Mouse (Mus musculus) ovary, adult 10 weeks (tissue): ENCODE measurements around the gene Hbb-bs. TPM values are rescaled to one million over a fixed set of nuclear protein-coding genes. Genes with fewer than 3 reads are reported as not detected.

Experiments
- polyA plus RNA-seq: library from polyadenylated mRNA; stranded (reverse); fragments of 350-450 nt; fragmentation: Illumina TruSeq; extraction: RNeasy Lipid Tissue Mini Kit (QIAGEN cat#74804); gene quantifications from one replicate; pipeline ENCODE4 v1.2.3, GENCODE M21; 2014

Gene Hbb-bs
- polyA plus RNA-seq = 54.8 TPM

GRCm38 (mm10) chr7:103827808-103828207, at the start of gene Hbb-bs:
Hbb-bs (minus strand) TSS chr7:103828096.

GRCm38 (mm10) chr7:103853090-103853489, 25.2 kb upstream of the Hbb-bs start, which contains the start of gene Hbb-y:
Hbb-y (minus strand) TSS chr7:103853216.

GRCm38 (mm10) chr7:103843034-103843433, 15.1 kb upstream of the Hbb-bs start, which contains the start of gene Hbb-bh1:
Hbb-bh1 (minus strand) TSS chr7:103843164.

DNA sequence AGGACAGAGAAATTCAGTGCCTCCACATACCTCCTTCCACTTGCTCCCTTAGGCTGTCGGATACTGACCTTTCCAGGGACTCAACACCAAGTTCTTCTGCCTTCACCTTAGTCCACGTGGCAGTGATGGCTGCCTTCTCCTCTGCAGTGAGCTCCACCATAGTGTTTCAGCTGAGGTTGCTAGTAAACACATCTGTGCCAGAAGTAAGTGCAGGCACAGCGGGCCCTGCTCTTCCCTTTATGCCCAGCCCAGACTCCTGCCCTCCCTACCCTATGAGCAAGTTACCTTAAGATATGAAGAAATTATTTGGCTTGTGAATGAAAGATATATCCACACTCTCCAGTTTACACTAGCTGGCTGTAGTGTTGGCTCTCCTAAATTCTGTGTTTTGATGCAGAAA, 12.4 kb upstream of the Hbb-bs start, which contains the start of gene Hbb-bh2:
Gene Hbb-bh2, minus strand, starts transcription at position 253 of the 400 bp plus-strand sequence.

DNA sequence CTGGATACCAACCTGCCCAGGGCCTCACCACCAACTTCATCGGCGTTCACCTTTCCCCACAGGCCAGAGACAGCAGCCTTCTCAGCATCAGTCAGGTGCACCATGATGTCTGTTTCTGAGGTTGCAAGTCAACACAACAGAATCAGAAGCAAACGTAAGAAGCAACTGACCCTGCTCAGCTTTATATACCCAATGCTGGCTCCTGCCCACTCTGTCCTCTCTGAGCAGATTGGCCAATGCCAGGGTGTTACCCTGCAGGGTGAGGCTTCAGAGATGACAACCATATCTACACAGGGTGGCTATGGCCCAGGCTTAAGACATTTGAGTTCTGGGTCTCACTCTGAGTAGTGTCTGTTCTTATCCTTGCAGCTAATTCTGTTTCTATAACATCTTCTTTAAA, 14.1 kb downstream of the Hbb-bs start, which contains the start of gene Hbb-bt:
Gene Hbb-bt, minus strand, starts transcription at position 231 of the 400 bp plus-strand sequence.

GRCm38 (mm10) chr7:103791721-103792120, 36.2 kb downstream of the Hbb-bs start, which contains the start of gene Olfr67:
Olfr67 (minus strand) TSS chr7:103791821.

GRCm38 (mm10) chr7:103779598-103779997, 48.3 kb downstream of the Hbb-bs start, which contains the start of gene Olfr68:
Olfr68 (minus strand) TSS chr7:103779698.

Other genes with a start within 250 kb of the Hbb-bs start
- not detected for gene Olfr618, start 238.0 kb downstream of the Hbb-bs start, polyA plus RNA-seq
- not detected for gene Olfr619, start 227.5 kb downstream of the Hbb-bs start, polyA plus RNA-seq
- gene Olfr620, start 215.6 kb downstream of the Hbb-bs start, polyA plus RNA-seq = not detected
- gene Olfr622, start 185.4 kb downstream of the Hbb-bs start, polyA plus RNA-seq = not detected
- not detected for gene Olfr623, start 164.4 kb downstream of the Hbb-bs start, polyA plus RNA-seq
- gene Olfr624, start 156.9 kb downstream of the Hbb-bs start, polyA plus RNA-seq = 0.63 TPM
- gene Olfr625-ps1, start 145.4 kb downstream of the Hbb-bs start, polyA plus RNA-seq = not detected
- not detected for gene Olfr243, start 113.4 kb downstream of the Hbb-bs start, polyA plus RNA-seq
- not detected for gene Olfr628, start 97.7 kb downstream of the Hbb-bs start, polyA plus RNA-seq
- gene Olfr629, start 83.2 kb downstream of the Hbb-bs start, polyA plus RNA-seq = not detected
- not detected for gene Olfr630, start 70.8 kb downstream of the Hbb-bs start, polyA plus RNA-seq
- not detected for gene Olfr69, start 56.5 kb downstream of the Hbb-bs start, polyA plus RNA-seq
- not detected for gene Olfr68, start 48.4 kb downstream of the Hbb-bs start, polyA plus RNA-seq
- gene Olfr67, start 36.3 kb downstream of the Hbb-bs start, polyA plus RNA-seq = not detected
- 2.9 TPM for gene Hbb-bt, start 14.1 kb downstream of the Hbb-bs start, polyA plus RNA-seq
- gene Hbb-bh2, start 12.4 kb upstream of the Hbb-bs start, polyA plus RNA-seq = not detected
- gene Hbb-bh1, start 15.1 kb upstream of the Hbb-bs start, polyA plus RNA-seq = not detected
- not detected for gene Hbb-y, start 25.1 kb upstream of the Hbb-bs start, polyA plus RNA-seq
- not detected for gene Olfr66, start 58.2 kb upstream of the Hbb-bs start, polyA plus RNA-seq
- not detected for gene Olfr64, start 66.4 kb upstream of the Hbb-bs start, polyA plus RNA-seq
- not detected for gene Olfr65, start 75.4 kb upstream of the Hbb-bs start, polyA plus RNA-seq
- gene Olfr631, start 100.7 kb upstream of the Hbb-bs start, polyA plus RNA-seq = not detected
- gene Olfr632, start 106.3 kb upstream of the Hbb-bs start, polyA plus RNA-seq = not detected
- not detected for gene Olfr633, start 116.3 kb upstream of the Hbb-bs start, polyA plus RNA-seq
- gene Olfr635, start 143.1 kb upstream of the Hbb-bs start, polyA plus RNA-seq = not detected
- gene Olfr638, start 170.7 kb upstream of the Hbb-bs start, polyA plus RNA-seq = not detected
- gene Olfr639, start 189.2 kb upstream of the Hbb-bs start, polyA plus RNA-seq = not detected
- gene Olfr640, start 197.5 kb upstream of the Hbb-bs start, polyA plus RNA-seq = not detected
- not detected for gene Olfr641, start 207.3 kb upstream of the Hbb-bs start, polyA plus RNA-seq
- not detected for gene Olfr642, start 224.6 kb upstream of the Hbb-bs start, polyA plus RNA-seq
- gene 4930516K23Rik, start 233.3 kb upstream of the Hbb-bs start, polyA plus RNA-seq = not detected
- not detected for gene Olfr644, start 243.8 kb upstream of the Hbb-bs start, polyA plus RNA-seq